Mouse (Mus musculus) stomach, postnatal 0 days (tissue): ENCODE measurements around the gene Map4k5. TPM values are rescaled to one million over a fixed set of nuclear protein-coding genes. Genes with fewer than 3 reads are reported as not detected.

Source experiments
- ATAC-seq: fragments of 200-750 bp; cut with Nextera tagmentation; 2 replicates; pipeline ENCODE4 v1.8.0; 2017; ENCODE audit not compliant: low FRiP score, low TSS enrichment
- DNase-seq: peaks from one replicate; pipeline ENCODE4 v3.0.0-alpha.2; 2016; ENCODE audit warnings: low spot score
- H3K27ac ChIP-seq: fragments of 300-500 bp; sonication (generic); replicated peaks from 2 replicates; pipeline ENCODE4 v1.5.1; 2014; ENCODE audit warnings: mild to moderate bottlenecking, control low read depth
- H3K27me3 ChIP-seq: fragments of 300-500 bp; sonication (generic); 2 replicates; pipeline ENCODE4 v1.6.1; 2014; ENCODE audit warnings: low read length; ENCODE audit not compliant: control insufficient read depth, insufficient read depth
- H3K36me3 ChIP-seq: fragments of 300-500 bp; sonication (generic); 2 replicates; pipeline ENCODE4 v1.6.1; 2014; ENCODE audit warnings: low read length, mixed read lengths; ENCODE audit not compliant: control insufficient read depth, insufficient read depth
- H3K4me1 ChIP-seq: fragments of 300-500 bp; sonication (generic); replicated peaks from 2 replicates; pipeline ENCODE4 v1.6.1; 2014; ENCODE audit warnings: antibody characterized with exemption; ENCODE audit not compliant: control insufficient read depth, insufficient read depth
- H3K4me2 ChIP-seq: fragments of 300-500 bp; sonication (generic); replicated peaks from 2 replicates; pipeline ENCODE4 v1.6.1; 2014; ENCODE audit warnings: low read depth, mild to moderate bottlenecking, control low read depth, moderate library complexity
- H3K4me3 ChIP-seq: fragments of 300-500 bp; sonication (generic); 2 replicates; pipeline ENCODE4 v1.5.1; 2014; ENCODE audit warnings: low read depth, low read length, control low read depth
- H3K9ac ChIP-seq: fragments of 300-500 bp; sonication (generic); 2 replicates; pipeline ENCODE4 v1.6.1; 2014; ENCODE audit warnings: mild to moderate bottlenecking, low read length, control low read depth, mixed read lengths
- H3K9me3 ChIP-seq: fragments of 300-500 bp; sonication (generic); 2 replicates; pipeline ENCODE4 v1.6.1; 2016; ENCODE audit warnings: low read length; ENCODE audit not compliant: control insufficient read depth
- CTCF ChIP-seq: IDR thresholded peaks from 2 replicates; pipeline ENCODE4 v1.5.1; 2016; ENCODE audit warnings: antibody characterized with exemption, low read depth, mild to moderate bottlenecking, moderate library complexity
- EP300 ChIP-seq: optimal IDR thresholded peaks from 2 replicates; pipeline ENCODE3; 2016; ENCODE audit warnings: antibody characterized with exemption
- WGBS: fragments of 180-500 bp; shearing (Covaris S2); extraction: QIAGEN DNeasy Blood & Tissue Kit; methylation state at CpG from one replicate; pipeline ENCODE4 v1.1.7; 2014; 5-methylcytosine and 5-hydroxymethylcytosine counted together
- microRNA counts: library from miRNA; unstranded; fragments of <30 nt; microRNA quantifications from one replicate; lab custom pipeline; 2015
- microRNA-seq: library from miRNA; unstranded; fragments of <30 nt; microRNA quantifications from one replicate; pipeline ENCODE4, GENCODE M21; 2016
- polyA plus RNA-seq: library from polyadenylated mRNA; unstranded; fragments of >200 nt; fragmentation: Nextera tagmentation; extraction: Ambion mirVana; gene quantifications from 2 replicates; pipeline ENCODE4 v1.2.1, GENCODE M21; 2015

Gene Map4k5
- polyA plus RNA-seq, 1 experiment from 2014 or later: 12.4 TPM

- 6% methylated on average over 22 of the region's 22 CpGs for WGBS
- no peaks in the 10 kb centered on the region for H3K4me1 ChIP-seq
- peak; percentile 73 for DNase-seq
These were observed 135.4 kb downstream of the Map4k5 start for GRCm38 (mm10) chr12:69757418-69758141.

GRCm38 (mm10) chr12:69756015-69756414 is 137.0 kb downstream of the Map4k5 start:
- WGBS: 69% methylated on average over 5 of the region's 5 CpGs
- no peak overlapping the region for H3K4me3 ChIP-seq
- H3K9me3 ChIP-seq: no peaks in the 10 kb centered on the region
- 0 out of 2 replicates have a peak, but pooled peaks cover 2% of the 10 kb centered on the region for H3K4me1 ChIP-seq
- H3K36me3 ChIP-seq: no peaks in the 10 kb centered on the region
- H3K4me2 ChIP-seq: no peak overlapping the region
- H3K27ac ChIP-seq: no peak overlapping the region
- TF ChIP-seq EP300 (no peak), CTCF (no peak)
- H3K9ac ChIP-seq: no peak overlapping the region
- DNase-seq (no peak), ATAC-seq (no peak)
- no peaks in the 10 kb centered on the region for H3K27me3 ChIP-seq

More at GRCm38 (mm10) chr12:69757418-69758141, 135.4 kb downstream of the Map4k5 start:
- no peaks in the 10 kb centered on the region for H3K9me3 ChIP-seq
- peak overlapping the region; percentile 27 for H3K4me3 ChIP-seq
- no peaks in the 10 kb centered on the region for H3K36me3 ChIP-seq
- peak; percentile 87 for ATAC-seq
- H3K27ac ChIP-seq: peak overlapping the region; percentile 56; the same call in 1 of the 2 replicates
- peak overlapping the region; percentile 48 for H3K9ac ChIP-seq
- TF ChIP-seq EP300 (no peak), CTCF (peak; percentile 85)
- H3K27me3 ChIP-seq: no peaks in the 10 kb centered on the region
- peak overlapping the region; percentile 59 for H3K4me2 ChIP-seq

- Histone ChIP-seq H3K4me1 (0 out of 2 replicates have a peak, but pooled peaks cover 2% of the 10 kb centered on the region), H3K4me3 (no peak overlapping the region), H3K4me2 (no peak overlapping the region), H3K27ac (no peak overlapping the region), H3K9ac (no peak overlapping the region), H3K36me3 (no peaks in the 10 kb centered on the region), H3K9me3 (no peaks in the 10 kb centered on the region), H3K27me3 (no peaks in the 10 kb centered on the region)
- ATAC-seq: no peak
- TF ChIP-seq CTCF (no peak), EP300 (no peak)
- no peak for DNase-seq
- 80% methylated on average over 5 of the region's 5 CpGs for WGBS
These were observed 139.1 kb downstream of the Map4k5 start for GRCm38 (mm10) chr12:69753936-69754335.

MicroRNA genes within 50 kb of the gene (microRNA counts, 519-probe panel; counts per million panel counts)
- not detected for microRNA mmu-miR-681 (lab: Ali Mortazavi, UCI)

Small RNA genes within 50 kb of the gene (microRNA-seq; reads per million reads assigned to microRNA genes)
- not detected for gene Mir681

Other genes with a start within 250 kb of the Map4k5 start
- gene Sos2, start 211.3 kb downstream of the Map4k5 start, polyA plus RNA-seq: 5.4 and 6.0 TPM in 2 replicates
- gene L2hgdh, start 168.3 kb downstream of the Map4k5 start, polyA plus RNA-seq: 11.5 and 12.3 TPM in 2 replicates
- gene Atp5s, start 168.2 kb downstream of the Map4k5 start, polyA plus RNA-seq: 20.5 and 20.6 TPM in 2 replicates
- gene Cdkl1, start 101.9 kb downstream of the Map4k5 start, polyA plus RNA-seq: 2.0 and 2.3 TPM in 2 replicates
- 3.8 and 4.3 TPM in 2 replicates for gene Atl1, start 586 bp downstream of the Map4k5 start, polyA plus RNA-seq
- 3.1 and 4.2 TPM in 2 replicates for gene Sav1, start 93.8 kb upstream of the Map4k5 start, polyA plus RNA-seq
- gene Nin, start 220.5 kb upstream of the Map4k5 start, polyA plus RNA-seq: 2.8 and 3.6 TPM in 2 replicates